Mouse (Mus musculus) midbrain, postnatal 0 days (tissue): ENCODE measurements around the gene Slc50a1. TPM values are rescaled to one million over a fixed set of nuclear protein-coding genes. Genes with fewer than 3 reads are reported as not detected.

ENCODE experiments used
- ATAC-seq: fragments of 200-750 bp; cut with Nextera tagmentation; 2 replicates; pipeline ENCODE4 v1.8.0; 2017; ENCODE audit warnings: moderate number of reproducible peaks, mild to moderate bottlenecking, moderate TSS enrichment, moderate library complexity; ENCODE audit not compliant: low FRiP score
- DNase-seq: peaks from one replicate; pipeline ENCODE4 v3.0.0-alpha.2; 2015; ENCODE audit warnings: low spot score
- H3K27ac ChIP-seq: fragments of 300-500 bp; sonication (generic); 2 replicates; pipeline ENCODE4 v1.5.1; 2014; ENCODE audit warnings: low read depth, mild to moderate bottlenecking, low read length, mixed read lengths
- H3K27me3 ChIP-seq: fragments of 300-500 bp; sonication (generic); 2 replicates; pipeline ENCODE4 v1.6.1; 2014; ENCODE audit warnings: low read length, control low read depth, mixed read lengths; ENCODE audit not compliant: insufficient read depth
- H3K36me3 ChIP-seq: fragments of 300-500 bp; sonication (generic); 2 replicates; pipeline ENCODE4 v1.6.1; 2014; ENCODE audit warnings: low read length, control low read depth, mixed read lengths; ENCODE audit not compliant: insufficient read depth
- H3K4me1 ChIP-seq: fragments of 300-500 bp; sonication (generic); 2 replicates; pipeline ENCODE4 v1.6.1; 2014; ENCODE audit warnings: mild to moderate bottlenecking, control low read depth, antibody characterized with exemption, low read length, mixed read lengths; ENCODE audit not compliant: insufficient read depth
- H3K4me2 ChIP-seq: fragments of 300-500 bp; sonication (generic); 2 replicates; pipeline ENCODE4 v1.6.1; 2014; ENCODE audit warnings: low read depth, mild to moderate bottlenecking, low read length, mixed read lengths; ENCODE audit not compliant: poor library complexity, severe bottlenecking
- H3K4me3 ChIP-seq: fragments of 300-500 bp; sonication (generic); 2 replicates; pipeline ENCODE4 v1.5.1; 2014; ENCODE audit warnings: low read depth, mild to moderate bottlenecking, low read length, moderate library complexity
- H3K9ac ChIP-seq: fragments of 300-500 bp; sonication (generic); replicated peaks from 2 replicates; pipeline ENCODE4 v1.6.1; 2014; ENCODE audit warnings: mild to moderate bottlenecking, low read length, moderate library complexity, mixed read lengths; ENCODE audit not compliant: poor library complexity, severe bottlenecking
- H3K9me3 ChIP-seq: fragments of 300-500 bp; sonication (generic); 2 replicates; pipeline ENCODE4 v1.6.1; 2016; ENCODE audit warnings: low read length, control low read depth
- CTCF ChIP-seq: IDR thresholded peaks from 2 replicates; pipeline ENCODE4 v1.5.1; 2016; ENCODE audit warnings: antibody characterized with exemption, mild to moderate bottlenecking
- WGBS: fragments of 180-500 bp; shearing (Covaris S2); extraction: QIAGEN DNeasy Blood & Tissue Kit; methylation state at CpG from one replicate; pipeline ENCODE4 v1.1.7; 2014; 5-methylcytosine and 5-hydroxymethylcytosine counted together
- polyA plus RNA-seq: library from polyadenylated mRNA; unstranded; fragments of >200 nt; fragmentation: Nextera tagmentation; extraction: Ambion mirVana; gene quantifications from 2 replicates; pipeline ENCODE4 v1.2.1, GENCODE M21; 2015
- total RNA-seq: library from RNA; depleted of rRNA; stranded (reverse); fragments of >200 nt; gene quantifications from 2 replicates; pipeline ENCODE4 v1.2.3, GENCODE M21; 2014

Slc50a1 gene
- total and polyA plus RNA-seq, 2 experiments from 2014 or later, result 32.0 to 42.4 TPM

DNA sequence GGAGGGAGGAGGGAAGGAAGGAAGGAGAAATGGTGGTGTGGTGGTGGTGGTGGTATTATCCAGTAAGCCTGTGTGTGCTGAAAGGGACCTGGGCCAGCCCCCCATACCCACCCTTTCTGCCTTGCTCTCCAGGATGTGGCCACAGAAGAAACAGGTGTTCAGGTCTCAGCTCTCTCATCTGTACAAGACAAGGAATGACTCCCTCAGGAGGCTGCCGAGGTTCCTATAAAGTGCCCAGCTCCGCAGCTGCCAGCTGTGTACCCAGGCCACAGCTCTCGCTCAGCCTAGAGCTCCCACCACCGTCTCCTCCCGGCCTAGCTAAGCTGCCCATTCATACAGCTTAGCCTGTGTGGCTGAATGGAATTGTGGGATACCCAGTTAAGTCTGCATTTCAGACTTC, 21.9 kb upstream of the Slc50a1 start:
- Histone ChIP-seq H3K4me1 (no peaks in the 10 kb centered on the region), H3K27me3 (no peaks in the 10 kb centered on the region), H3K9ac (no peak overlapping the region), H3K36me3 (no peaks in the 10 kb centered on the region), H3K9me3 (no peaks in the 10 kb centered on the region), H3K27ac (no peak overlapping the region), H3K4me3 (no peak overlapping the region), H3K4me2 (no peak overlapping the region)
- DNase-seq (no peak), ATAC-seq (no peak)
- no peak for TF ChIP-seq CTCF
- 65% methylated on average over 5 of the region's 5 CpGs for WGBS

DNA sequence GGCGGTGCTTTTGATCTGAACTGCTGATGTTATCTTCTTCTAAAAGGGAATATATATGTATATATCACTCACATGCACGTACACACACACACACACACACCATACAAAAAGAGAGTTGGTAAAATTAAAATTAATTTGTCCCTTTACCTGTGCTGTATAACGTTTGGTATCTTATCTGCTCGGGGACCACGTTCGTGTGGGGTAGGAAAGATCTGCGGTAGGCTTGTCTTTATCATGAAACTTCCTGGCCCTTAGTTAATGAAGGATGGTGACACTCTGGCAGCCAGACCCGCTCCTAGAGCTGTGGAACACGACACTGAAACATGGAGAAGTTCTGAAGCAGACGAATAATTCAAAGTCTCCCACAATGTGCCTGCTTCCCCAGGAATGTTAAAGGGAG, 21.5 kb upstream of the Slc50a1 start:
- H3K4me3 ChIP-seq, result no peak overlapping the region
- no peak for ATAC-seq
- TF ChIP-seq CTCF, result no peak
- H3K4me2 ChIP-seq, result no peak overlapping the region
- no peaks in the 10 kb centered on the region for H3K27me3 ChIP-seq
- WGBS, result 81% methylated on average over 10 of the region's 10 CpGs
- no peaks in the 10 kb centered on the region for H3K36me3 ChIP-seq
- no peak overlapping the region for H3K27ac ChIP-seq
- H3K9ac ChIP-seq, result no peak overlapping the region
- no peaks in the 10 kb centered on the region for H3K9me3 ChIP-seq
- no peak for DNase-seq
- H3K4me1 ChIP-seq, result no peaks in the 10 kb centered on the region

DNA sequence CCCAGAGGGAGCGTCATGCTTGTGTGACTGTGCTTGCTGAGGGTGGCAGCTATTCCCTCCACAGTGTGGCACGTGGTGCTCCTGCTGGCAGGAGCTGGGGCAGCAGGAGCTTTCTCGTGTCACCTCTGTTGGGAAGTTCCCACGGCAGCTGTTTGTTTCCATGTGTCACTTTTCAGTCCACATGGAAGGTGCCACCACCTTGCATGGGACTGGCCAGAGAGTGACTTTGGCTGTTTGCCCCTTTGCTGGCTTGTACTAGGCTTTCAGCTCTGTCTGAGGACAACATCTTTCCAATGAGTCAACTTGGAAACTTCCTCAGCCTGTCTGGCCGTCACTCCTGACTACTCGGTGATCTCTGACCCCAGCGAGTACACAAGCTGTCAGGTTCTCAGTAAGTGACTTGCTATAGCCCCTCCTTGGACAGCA, 18.1 kb upstream of the Slc50a1 start:
- H3K9ac ChIP-seq, result no peak overlapping the region
- no peak overlapping the region for H3K4me3 ChIP-seq
- H3K27me3 ChIP-seq, result no peaks in the 10 kb centered on the region
- H3K36me3 ChIP-seq, result no peaks in the 10 kb centered on the region
- TF ChIP-seq CTCF, result no peak
- H3K27ac ChIP-seq, result no peak overlapping the region
- WGBS, result 52% methylated on average over 7 of the region's 7 CpGs
- ATAC-seq, result no peak
- no peak overlapping the region for H3K4me2 ChIP-seq
- no peaks in the 10 kb centered on the region for H3K9me3 ChIP-seq
- H3K4me1 ChIP-seq, result no peaks in the 10 kb centered on the region
- DNase-seq, result no peak

DNA sequence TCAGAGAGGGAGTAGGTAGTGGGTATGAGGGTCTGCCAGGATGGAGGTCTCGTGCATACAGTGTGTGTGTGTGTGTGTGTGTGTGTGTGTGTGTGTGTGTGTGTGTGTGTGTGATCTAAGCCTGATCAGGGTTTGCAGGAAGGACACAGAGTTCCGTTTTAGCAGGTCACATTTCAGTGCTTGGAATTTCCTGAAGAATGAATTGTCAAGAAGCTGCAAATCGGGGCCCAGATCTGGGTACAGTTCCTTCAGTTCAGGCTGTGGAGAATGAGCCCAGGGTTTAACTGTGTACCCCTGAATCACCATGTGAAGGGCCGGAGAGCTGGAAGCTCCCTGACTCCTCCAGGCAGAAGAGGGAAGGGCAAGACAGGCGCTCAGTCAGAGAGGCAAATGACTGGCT, 16.9 kb upstream of the Slc50a1 start:
- ATAC-seq (no peak), DNase-seq (no peak)
- Histone ChIP-seq H3K9me3 (no peaks in the 10 kb centered on the region), H3K27ac (no peak overlapping the region), H3K4me3 (no peak overlapping the region), H3K27me3 (no peaks in the 10 kb centered on the region), H3K36me3 (no peaks in the 10 kb centered on the region), H3K4me1 (no peaks in the 10 kb centered on the region), H3K4me2 (no peak overlapping the region), H3K9ac (no peak overlapping the region)
- no peak for TF ChIP-seq CTCF
- WGBS, result 64% methylated on average over 5 of the region's 5 CpGs

DNA sequence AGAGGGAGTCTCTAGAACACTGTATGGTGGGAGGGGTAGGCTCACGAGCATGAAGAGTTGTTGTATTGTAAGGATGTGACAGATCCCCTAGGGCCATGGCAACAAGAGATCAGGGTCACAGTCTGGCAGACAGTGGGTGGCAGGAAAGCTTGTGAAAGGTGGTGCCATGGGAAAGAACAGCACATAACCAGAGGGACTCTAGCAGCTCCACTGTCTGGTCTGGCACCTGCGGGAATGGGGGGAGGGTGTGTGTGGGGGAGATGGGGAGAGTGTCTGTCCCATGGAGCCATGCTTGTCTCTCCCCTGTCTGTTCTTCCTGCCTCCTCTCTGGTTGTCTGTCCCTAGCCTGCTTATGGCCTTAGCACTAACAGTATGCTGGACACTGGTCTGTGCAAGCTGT, 15.2 kb upstream of the Slc50a1 start:
- Histone ChIP-seq H3K4me1 (peaks cover 3% of the 10 kb centered on the region), H3K9ac (no peak overlapping the region), H3K9me3 (no peaks in the 10 kb centered on the region), H3K27me3 (0 out of 2 replicates have a peak, but pooled peaks cover 3% of the 10 kb centered on the region), H3K36me3 (no peaks in the 10 kb centered on the region), H3K4me3 (no peak overlapping the region), H3K27ac (no peak overlapping the region), H3K4me2 (no peak overlapping the region)
- DNase-seq (no peak), ATAC-seq (no peak)
- 34% methylated on average over 2 of the region's 2 CpGs for WGBS
- no peak for TF ChIP-seq CTCF

DNA sequence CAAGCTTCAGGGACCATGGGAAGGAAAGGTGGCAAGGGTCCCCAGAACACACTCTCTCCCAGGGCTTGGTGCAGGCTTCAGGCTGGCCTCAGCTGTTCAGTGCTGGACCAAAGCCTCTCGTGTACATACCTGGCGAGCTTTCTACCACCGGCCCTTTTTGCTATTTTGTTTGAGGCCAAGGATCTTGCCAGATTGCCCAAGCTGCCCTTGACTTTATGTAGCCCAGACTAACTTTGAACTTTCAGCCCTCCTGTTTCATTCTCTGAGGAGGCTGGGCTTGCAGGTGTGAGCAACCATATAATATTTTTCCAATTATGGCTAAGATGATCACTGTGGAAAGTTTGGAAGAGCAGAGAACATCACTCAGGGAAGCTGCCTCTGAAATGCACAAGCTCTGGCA, 13.9 kb upstream of the Slc50a1 start:
- Histone ChIP-seq H3K27ac (no peak overlapping the region), H3K27me3 (0 out of 2 replicates have a peak, but pooled peaks cover 3% of the 10 kb centered on the region), H3K9ac (no peak overlapping the region), H3K4me3 (no peak overlapping the region), H3K9me3 (no peaks in the 10 kb centered on the region), H3K36me3 (no peaks in the 10 kb centered on the region), H3K4me2 (no peak overlapping the region), H3K4me1 (peaks cover 6% of the 10 kb centered on the region)
- TF ChIP-seq CTCF, result no peak
- WGBS, result 95% methylated on average over 3 of the region's 3 CpGs
- no peak for ATAC-seq
- no peak for DNase-seq
